17 mouse cellular contexts compared by ENCODE assay signal in the genomic region with DNA sequence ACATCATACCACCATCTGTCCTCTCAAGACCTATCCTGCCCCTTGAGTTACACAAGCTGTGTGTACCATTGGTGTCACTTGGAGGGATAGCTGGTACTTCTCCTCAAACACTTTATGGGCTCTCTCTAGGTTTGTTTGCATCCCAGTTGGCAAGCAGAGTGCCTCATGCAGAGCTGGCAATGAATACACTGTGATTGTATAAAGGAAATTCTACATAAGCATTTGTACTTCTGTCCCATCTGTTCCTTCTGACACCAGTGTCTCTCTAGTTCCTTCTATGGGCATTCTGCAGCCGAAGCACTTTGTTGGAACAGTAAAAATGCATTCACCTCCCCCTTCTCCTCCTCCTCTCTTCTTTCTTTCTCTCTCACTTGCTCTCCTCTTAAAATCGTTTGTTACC.
DNase-seq lines count a peak whose midpoint lies in the region; TF ChIP-seq lines count a peak whose summit lies in the region.
"Had no signal": no experiment of that assay in that cellular context is flagged by ENCODE, and none has a peak within 500 bp of the region (broad histone marks: within the 10 kb centered on the region; RNA-seq: fewer than 3 reads in every experiment).

No protein-coding gene starts in this region.

- no peak for TF ChIP-seq CTCF in cerebellum, adult 2 months (IDR thresholded peaks at IDR 0.05; ENCODE audit: borderline replicate concordance, insufficient read depth, low read depth, low read length)

- no peak overlapping the region for H3K27ac ChIP-seq in cerebellum, adult 2 months (ENCODE audit: insufficient read depth, low read length)
- H3K27ac ChIP-seq: embryonic facial prominence, embryonic 15.5 days; heart, adult 2 months; limb, embryonic 13.5 days had no signal

- no peak overlapping the region for H3K4me3 ChIP-seq in cerebellum, adult 2 months (replicated peaks; ENCODE audit: insufficient read depth, low read depth, low read length)
- H3K4me3 ChIP-seq: embryonic facial prominence, embryonic 15.5 days; heart, adult 2 months; limb, embryonic 13.5 days; megakaryocyte, embryonic 14.5 days had no signal

- intact Hi-C loops in left cerebral cortex, postnatal 4 days (cut with DNase I), result no loop called here

- TF ChIP-seq POLR2A in cerebellum, adult 2 months (IDR thresholded peaks at IDR 0.05; ENCODE audit: borderline replicate concordance, insufficient read depth, low read length), result no peak

- 19% methylated on average over 2 of the region's 2 CpGs for WGBS in cerebellum, adult 2 months

- no peaks in the 10 kb centered on the region for H3K4me1 ChIP-seq in cerebellum, adult 2 months (ENCODE audit: control insufficient read depth, insufficient read depth, low read length)
- H3K4me1 ChIP-seq: embryonic facial prominence, embryonic 15.5 days; limb, embryonic 13.5 days; megakaryocyte, embryonic 14.5 days had no signal

- no peaks in the 10 kb centered on the region for H3K27me3 ChIP-seq in cerebellum, adult 2 months (ENCODE audit: control insufficient read depth, insufficient read depth, low read length)
- H3K27me3 ChIP-seq: CH12.LX; embryonic facial prominence, embryonic 15.5 days; limb, embryonic 13.5 days; megakaryocyte, embryonic 14.5 days; Patski had no signal

- peak; percentile 1 to 28 for DNase-seq in layer of hippocampus, adult 18-20 months (ENCODE audit: low spot score in 2 of 2)
- DNase-seq in layer of hippocampus, postnatal 36 days, result no peak
- DNase-seq in cerebellum, adult 2 months, result peak; percentile 13 to 39
- peak; percentile 23 to 52 for DNase-seq in cerebellum, postnatal 14 days
- peak; percentile 1 for DNase-seq in left cerebral cortex, postnatal 4 days
- no peak for DNase-seq in embryo, embryonic 11 days
- DNase-seq in gastrocnemius, postnatal 25 days, result no peak
- DNase-seq: heart, adult 2 months; heart, postnatal 14 days; kidney, postnatal 14 days; lung, adult 2 months; thymus, postnatal 4 days had no signal

Comparison
In these comparisons a context has a peak if more than half of its experiments do, and no peak if none do; other contexts are left out.
1. DNase-seq: peak in layer of hippocampus, adult 18-20 months (2 of 2), cerebellum, adult 2 months (2 of 2), cerebellum, postnatal 14 days (2 of 2) and left cerebral cortex, postnatal 4 days (single experiment); none in layer of hippocampus, postnatal 36 days (0 of 2), embryo, embryonic 11 days (single experiment) and gastrocnemius, postnatal 25 days (single experiment).